Mouse (Mus musculus) ES-Bruce4 (cell line): ENCODE results near the gene Cdc20.

Experiments
- CTCF ChIP-seq: IDR thresholded peaks from one replicate; pipeline ENCODE4 v1.8.1; 2011; ENCODE audit warnings: low read depth, low read length
- POLR2A ChIP-seq: IDR thresholded peaks from one replicate; pipeline ENCODE4 v1.8.1; 2011; ENCODE audit warnings: low read length; ENCODE audit not compliant: insufficient read depth

GRCm38 (mm10) chr4:118432332-118432731, 4.8 kb downstream of the Cdc20 start:
- TF ChIP-seq POLR2A (no peak), CTCF (no peak)
